Mouse (Mus musculus) adrenal gland (tissue): Measurements from ENCODE around the gene Slc45a1.

Experiments
- intact Hi-C: fragments of 180-260 bp; cut with DNase I; formaldehyde crosslinking; loops from one replicate; pipeline ENCODE4 v1.15.1; 2025

Gene Slc45a1

DNA sequence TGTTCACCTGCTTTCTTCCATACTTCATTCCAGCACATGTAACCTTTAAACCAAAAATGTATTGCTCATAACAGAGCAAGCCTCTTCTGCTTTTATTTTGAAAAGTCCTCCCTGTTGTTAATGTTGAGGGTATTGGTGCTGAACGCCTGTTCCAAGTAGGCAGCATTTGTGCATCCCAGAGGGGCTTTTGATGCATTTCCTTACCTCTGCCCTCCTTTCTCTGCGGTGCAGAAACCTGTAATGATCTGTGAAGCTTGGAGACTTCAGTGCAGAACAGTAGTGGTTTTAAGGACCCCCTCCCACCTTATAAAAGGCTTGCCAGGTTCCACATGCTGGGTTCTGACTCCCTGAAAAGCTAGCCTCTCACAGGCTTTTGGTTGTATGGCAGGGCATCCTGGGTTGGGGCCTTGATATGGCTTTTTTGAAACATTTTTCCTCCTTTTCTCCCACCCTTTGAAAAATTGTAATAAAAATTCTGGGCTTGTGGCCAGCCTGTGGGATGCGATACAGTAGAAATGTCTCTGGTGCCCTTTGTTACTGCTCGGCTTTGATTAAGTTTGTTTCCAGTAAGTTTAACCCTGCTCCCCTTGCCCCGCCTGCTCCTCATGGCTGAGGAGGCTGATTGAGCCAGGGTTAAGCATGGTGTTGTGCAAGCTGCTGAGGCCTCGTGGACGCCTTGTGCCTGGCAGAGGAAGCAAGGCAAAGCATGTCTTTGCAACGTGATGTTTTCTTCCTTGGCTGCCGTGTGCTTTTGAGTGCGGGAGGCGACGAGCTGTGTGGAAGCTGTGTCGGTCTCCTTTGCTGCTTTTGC is 68.8 kb downstream of the Slc45a1 start:
- intact Hi-C loops, result no loop called here

DNA sequence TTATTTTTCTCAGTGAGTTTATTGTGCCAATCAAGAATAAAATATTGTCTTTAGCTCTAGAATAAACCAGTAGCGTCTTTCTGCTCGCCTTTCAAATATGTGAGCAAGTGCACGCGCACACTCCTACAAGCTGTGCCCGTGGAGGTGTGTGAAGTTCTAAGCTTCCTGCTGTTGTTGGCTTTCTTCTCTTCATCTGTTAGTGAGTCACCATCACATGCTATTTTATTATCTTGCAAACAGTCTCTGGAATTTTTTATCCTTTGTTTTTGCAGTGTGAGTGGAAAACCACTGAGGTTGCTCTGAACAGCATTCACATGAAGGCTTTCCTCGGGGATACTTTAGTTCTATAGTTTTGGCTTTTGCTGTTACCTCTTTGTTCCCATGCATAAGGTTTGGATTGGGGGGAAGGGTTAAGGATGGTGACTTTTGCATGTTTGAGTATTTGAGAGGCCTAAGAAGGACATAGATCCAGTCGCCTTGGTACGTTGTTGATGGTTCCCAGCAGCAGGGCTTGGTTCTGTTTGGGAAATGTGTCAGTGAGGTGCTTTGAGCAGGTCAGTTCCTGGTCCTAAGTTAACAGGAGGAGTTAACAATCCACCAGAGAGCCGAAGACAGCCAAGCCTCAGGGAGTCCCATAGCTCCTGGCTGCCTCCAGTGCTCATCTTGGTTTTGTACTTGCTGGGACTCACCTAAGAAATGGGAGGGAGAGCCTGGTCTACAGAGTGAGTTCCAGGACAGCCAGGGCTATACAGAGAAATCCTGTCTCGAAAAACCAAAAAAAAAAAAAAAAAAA is 69.8 kb downstream of the Slc45a1 start:
- intact Hi-C loops, result no loop called here
